Comparison of ENCODE assay signal across 7 mouse cellular contexts in genomic region chr7:68102456-68103177, GRCm38 (mm10).
DNase-seq lines count a peak whose midpoint lies in the region; ATAC-seq and TF ChIP-seq lines count a peak whose summit lies in the region.

No protein-coding gene starts in this region.

- H3K27ac ChIP-seq in hindbrain, postnatal 0 days = peak overlapping the region; percentile 16; the same call in 1 of the 2 replicates

- ATAC-seq in hindbrain, postnatal 0 days = peak; percentile 93

- no peaks in the 10 kb centered on the region for H3K9me3 ChIP-seq in hindbrain, postnatal 0 days (ENCODE audit: low read length)

- H3K4me2 ChIP-seq in hindbrain, postnatal 0 days (ENCODE audit: low read depth, low read length) = peak overlapping the region; percentile 34

- intact Hi-C loops in left cerebral cortex, postnatal 10 days (cut with DNase I) = no loop called here

- TF ChIP-seq POLR2A in brain, embryonic 14.5 days (IDR thresholded peaks at IDR 0.05; ENCODE audit: borderline replicate concordance, extremely low read depth, insufficient read depth, insufficient read length, poor library complexity, severe bottlenecking) = no peak

- H3K36me3 ChIP-seq in hindbrain, postnatal 0 days (ENCODE audit: insufficient read depth, low read length) = no peaks in the 10 kb centered on the region

- H3K4me1 ChIP-seq in hindbrain, postnatal 0 days (ENCODE audit: insufficient read depth, low read length) = peaks cover 9% of the 10 kb centered on the region; the same call in 1 of the 2 replicates

- H3K9ac ChIP-seq in hindbrain, postnatal 0 days (replicated peaks; ENCODE audit: low read length) = no peak overlapping the region

- 51% methylated on average over 15 of the region's 15 CpGs for WGBS in hindbrain, postnatal 0 days

- no peak overlapping the region for H3K4me3 ChIP-seq in hindbrain, postnatal 0 days (ENCODE audit: low read length)

- no peaks in the 10 kb centered on the region for H3K27me3 ChIP-seq in hindbrain, postnatal 0 days (ENCODE audit: insufficient read depth, low read length)

- no peak for TF ChIP-seq CTCF in brain, embryonic 14.5 days (IDR thresholded peaks at IDR 0.05; ENCODE audit: borderline replicate concordance, extremely low read depth, insufficient read depth, insufficient read length)
- TF ChIP-seq CTCF in hindbrain, postnatal 0 days (IDR thresholded peaks at IDR 0.05; ENCODE audit: low read depth) = no peak

- peak; percentile 56 to 84 for DNase-seq in left cerebral cortex, postnatal 10 days (ENCODE audit: extremely low spot score in 1 of 2, low spot score in 2 of 2)
- DNase-seq in left cerebral cortex, adult 11 months (ENCODE audit: low spot score) = no peak
- peak; percentile 69 for DNase-seq in Muller cell, postnatal 12 days (ENCODE audit: inconsistent ontology term)
- DNase-seq in brain, embryonic 14.5 days (ENCODE audit: low read depth) = peak; percentile 86
- peak; percentile 75 for DNase-seq in hindbrain, postnatal 0 days (ENCODE audit: low spot score)
- DNase-seq in lung, postnatal 10 days = peak; percentile 59
- peak; percentile 56 for DNase-seq in thymus, postnatal 4 days
